Mouse (Mus musculus): ENCODE data around the gene Popdc2. TPM values are rescaled to one million over a fixed set of nuclear protein-coding genes. Genes with fewer than 3 reads are reported as not detected.

Gene Popdc2
- polyA plus RNA-seq, 1 experiment = 0.81 TPM

GRCm38 (mm10) chr16:38359241-38359640, 2.8 kb upstream of the Popdc2 start:
- TF ChIP-seq CTCF (IDR thresholded peaks at IDR 0.05; ENCODE audit: borderline replicate concordance, extremely low read depth, insufficient read depth, insufficient read length) = no peak
- no peak for TF ChIP-seq POLR2A (IDR thresholded peaks at IDR 0.05; ENCODE audit: borderline replicate concordance, extremely low read depth, insufficient read depth, insufficient read length, poor library complexity, severe bottlenecking)
- DNase-seq (ENCODE audit: low read depth) = no peak

- DNase-seq (ENCODE audit: low read depth) = no peak
- TF ChIP-seq POLR2A (IDR thresholded peaks at IDR 0.05; ENCODE audit: borderline replicate concordance, extremely low read depth, insufficient read depth, insufficient read length, poor library complexity, severe bottlenecking) (no peak), CTCF (IDR thresholded peaks at IDR 0.05; ENCODE audit: borderline replicate concordance, extremely low read depth, insufficient read depth, insufficient read length) (no peak)
Observed at GRCm38 (mm10) chr16:38359857-38360256, 2.2 kb upstream of the Popdc2 start.

GRCm38 (mm10) chr16:38360317-38360716, 1.7 kb upstream of the Popdc2 start:
- no peak for TF ChIP-seq CTCF (IDR thresholded peaks at IDR 0.05; ENCODE audit: borderline replicate concordance, extremely low read depth, insufficient read depth, insufficient read length)
- no peak for TF ChIP-seq POLR2A (IDR thresholded peaks at IDR 0.05; ENCODE audit: borderline replicate concordance, extremely low read depth, insufficient read depth, insufficient read length, poor library complexity, severe bottlenecking)
- DNase-seq (ENCODE audit: low read depth) = peak; percentile 45

GRCm38 (mm10) chr16:38362493-38363255, 665 bp downstream of the Popdc2 start:
- no peak for TF ChIP-seq CTCF (IDR thresholded peaks at IDR 0.05; ENCODE audit: borderline replicate concordance, extremely low read depth, insufficient read depth, insufficient read length)
- TF ChIP-seq POLR2A (IDR thresholded peaks at IDR 0.05; ENCODE audit: borderline replicate concordance, extremely low read depth, insufficient read depth, insufficient read length, poor library complexity, severe bottlenecking) = no peak

GRCm38 (mm10) chr16:38363256-38363595, 1.2 kb downstream of the Popdc2 start:
- no peak for DNase-seq (ENCODE audit: low read depth)
- TF ChIP-seq POLR2A (IDR thresholded peaks at IDR 0.05; ENCODE audit: borderline replicate concordance, extremely low read depth, insufficient read depth, insufficient read length, poor library complexity, severe bottlenecking) (no peak), CTCF (IDR thresholded peaks at IDR 0.05; ENCODE audit: borderline replicate concordance, extremely low read depth, insufficient read depth, insufficient read length) (no peak)

More at GRCm38 (mm10) chr16:38362493-38363255, 665 bp downstream of the Popdc2 start:
- no peak for DNase-seq (ENCODE audit: low read depth)

GRCm38 (mm10) chr16:38363657-38364056, 1.6 kb downstream of the Popdc2 start:
- no peak for TF ChIP-seq CTCF (IDR thresholded peaks at IDR 0.05; ENCODE audit: borderline replicate concordance, extremely low read depth, insufficient read depth, insufficient read length)
- TF ChIP-seq POLR2A (IDR thresholded peaks at IDR 0.05; ENCODE audit: borderline replicate concordance, extremely low read depth, insufficient read depth, insufficient read length, poor library complexity, severe bottlenecking) = no peak

GRCm38 (mm10) chr16:38365390-38365789, 3.4 kb downstream of the Popdc2 start:
- no peak for DNase-seq (ENCODE audit: low read depth)
- TF ChIP-seq CTCF (IDR thresholded peaks at IDR 0.05; ENCODE audit: borderline replicate concordance, extremely low read depth, insufficient read depth, insufficient read length) (no peak), POLR2A (IDR thresholded peaks at IDR 0.05; ENCODE audit: borderline replicate concordance, extremely low read depth, insufficient read depth, insufficient read length, poor library complexity, severe bottlenecking) (no peak)

More at GRCm38 (mm10) chr16:38363657-38364056, 1.6 kb downstream of the Popdc2 start:
- no peak for DNase-seq (ENCODE audit: low read depth)

- TF ChIP-seq POLR2A (IDR thresholded peaks at IDR 0.05; ENCODE audit: borderline replicate concordance, extremely low read depth, insufficient read depth, insufficient read length, poor library complexity, severe bottlenecking) = no peak
- TF ChIP-seq CTCF (IDR thresholded peaks at IDR 0.05; ENCODE audit: borderline replicate concordance, extremely low read depth, insufficient read depth, insufficient read length) = no peak
- no peak for DNase-seq (ENCODE audit: low read depth)
Observed at GRCm38 (mm10) chr16:38366231-38366630, 4.2 kb downstream of the Popdc2 start.

- TF ChIP-seq POLR2A (IDR thresholded peaks at IDR 0.05; ENCODE audit: borderline replicate concordance, extremely low read depth, insufficient read depth, insufficient read length, poor library complexity, severe bottlenecking) = no peak
- TF ChIP-seq CTCF (IDR thresholded peaks at IDR 0.05; ENCODE audit: borderline replicate concordance, extremely low read depth, insufficient read depth, insufficient read length) = no peak
- peak; percentile 23 for DNase-seq (ENCODE audit: low read depth)
Observed at GRCm38 (mm10) chr16:38368336-38368735, 6.3 kb downstream of the Popdc2 start.

GRCm38 (mm10) chr16:38369000-38369399, 7.0 kb downstream of the Popdc2 start:
- TF ChIP-seq POLR2A (IDR thresholded peaks at IDR 0.05; ENCODE audit: borderline replicate concordance, extremely low read depth, insufficient read depth, insufficient read length, poor library complexity, severe bottlenecking) (no peak), CTCF (IDR thresholded peaks at IDR 0.05; ENCODE audit: borderline replicate concordance, extremely low read depth, insufficient read depth, insufficient read length) (no peak)
- no peak for DNase-seq (ENCODE audit: low read depth)

GRCm38 (mm10) chr16:38369431-38369830, 7.4 kb downstream of the Popdc2 start:
- no peak for TF ChIP-seq CTCF (IDR thresholded peaks at IDR 0.05; ENCODE audit: borderline replicate concordance, extremely low read depth, insufficient read depth, insufficient read length)
- TF ChIP-seq POLR2A (IDR thresholded peaks at IDR 0.05; ENCODE audit: borderline replicate concordance, extremely low read depth, insufficient read depth, insufficient read length, poor library complexity, severe bottlenecking) = no peak
- no peak for DNase-seq (ENCODE audit: low read depth)

GRCm38 (mm10) chr16:38369992-38370484, 8.0 kb downstream of the Popdc2 start:
- DNase-seq (ENCODE audit: low read depth) = no peak
- TF ChIP-seq POLR2A (IDR thresholded peaks at IDR 0.05; ENCODE audit: borderline replicate concordance, extremely low read depth, insufficient read depth, insufficient read length, poor library complexity, severe bottlenecking) = no peak
- no peak for TF ChIP-seq CTCF (IDR thresholded peaks at IDR 0.05; ENCODE audit: borderline replicate concordance, extremely low read depth, insufficient read depth, insufficient read length)

Data from brain, embryonic 14.5 days (tissue).